Mouse (Mus musculus): ENCODE measurements at regions not wholly inside any gene's neighbourhood (a gene's known extent, or its start where the extent isn't known, plus 50 kb on each side); places are given as distances from the start of the nearest gene placed in this dataset.

DNA sequence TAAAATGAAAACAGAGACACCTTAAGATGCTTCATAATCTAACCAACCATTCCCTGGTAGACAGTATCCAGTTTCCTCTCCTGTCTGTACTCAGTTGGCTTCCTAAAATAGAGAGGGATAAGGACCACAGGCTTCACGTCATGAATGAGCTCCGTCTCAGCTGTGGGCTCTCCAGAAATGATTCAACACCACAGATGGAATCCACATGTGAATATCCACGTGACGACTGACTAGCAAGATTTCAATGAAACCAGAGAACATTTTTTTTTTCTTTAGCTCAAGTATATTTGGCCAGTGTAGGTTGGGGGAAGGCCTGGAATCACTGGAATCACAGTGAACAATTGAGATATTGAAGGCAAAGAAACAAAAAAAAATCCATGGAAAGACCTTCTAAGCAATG, 599.1 kb upstream of the Tbl1xr1 start:
- Histone ChIP-seq H3K4me3 (ENCODE audit: insufficient read depth in 1 of 2, low read depth in 1 of 2, low read length in 2 of 2, poor library complexity in 1 of 2, severe bottlenecking in 1 of 2) (no peak overlapping the region), H3K9me3 (ENCODE audit: control insufficient read depth, insufficient read depth, low read depth, low read length) (no peaks in the 10 kb centered on the region), H3K36me3 (ENCODE audit: control insufficient read depth, insufficient read depth, low read length, poor library complexity, severe bottlenecking) (no peaks in the 10 kb centered on the region), H3K27ac (ENCODE audit: insufficient read depth, low read depth, low read length, poor library complexity, severe bottlenecking) (no peak overlapping the region), H3K9ac (ENCODE audit: insufficient read depth, low read depth, low read length, poor library complexity, severe bottlenecking) (no peak overlapping the region), H3K4me1 (ENCODE audit: control insufficient read depth in 2 of 2, insufficient read depth in 2 of 2, low read length in 2 of 2, poor library complexity in 1 of 2) (no peaks in the 10 kb centered on the region)
- no peak for TF ChIP-seq MAFK (IDR thresholded peaks at IDR 0.05; ENCODE audit: insufficient read depth, low read depth, low read length)
- no peak for TF ChIP-seq ZNF384 (IDR thresholded peaks at IDR 0.05; ENCODE audit: low read depth, low read length)
- TF ChIP-seq CHD2 (IDR thresholded peaks at IDR 0.05; ENCODE audit: low read depth, low read length), result no peak
- no peak for TF ChIP-seq HCFC1 (IDR thresholded peaks at IDR 0.05; ENCODE audit: borderline replicate concordance, insufficient read depth, low read length)
- no peak for TF ChIP-seq ZC3H11A (IDR thresholded peaks at IDR 0.05; ENCODE audit: borderline replicate concordance, low read depth, low read length)
- no peak for DNase-seq (ENCODE audit: low read depth, low spot score)
- in situ Hi-C loops (cut with MboI; ENCODE audit: low sequenced_read_pairs in 2 of 2, unreplicated experiment in 2 of 2), result no loop called here

DNA sequence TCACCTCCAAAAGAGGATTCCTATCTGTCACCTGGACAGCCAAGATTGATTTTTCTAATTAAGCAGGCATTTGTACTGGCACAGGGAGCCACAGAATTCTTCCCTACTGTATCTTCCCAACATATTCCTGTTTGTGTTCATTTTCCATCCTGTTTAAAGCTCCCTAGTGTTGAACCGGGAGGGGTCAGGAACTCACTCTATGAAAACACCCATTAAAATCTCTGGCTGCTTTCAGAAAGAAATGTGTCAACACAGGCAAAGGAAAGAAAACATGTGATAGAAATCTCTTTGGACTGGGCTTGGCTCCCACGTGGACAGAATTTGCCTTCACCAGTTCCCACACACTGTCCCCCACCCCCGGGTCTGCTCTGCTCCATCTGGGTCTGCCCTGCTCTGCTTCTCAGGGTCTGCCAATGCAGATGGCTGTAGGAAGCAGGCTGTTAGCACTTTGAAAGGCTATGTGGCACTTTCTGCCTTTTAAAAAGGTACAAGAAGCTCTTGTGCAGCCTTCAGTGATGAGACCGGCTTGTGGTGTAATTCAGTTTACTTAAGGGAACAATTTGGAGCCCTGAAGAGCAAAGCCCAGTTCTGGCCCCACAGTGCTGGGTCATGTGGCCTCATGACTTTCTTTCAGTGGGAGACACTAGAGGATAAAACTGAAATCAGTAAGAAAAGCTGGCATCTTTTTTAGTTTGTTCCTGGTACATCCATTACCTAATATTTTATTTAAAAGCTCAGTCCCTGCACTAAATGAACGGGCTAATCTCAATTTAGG, 597.2 kb upstream of the Tbl1xr1 start:
- DNase-seq (ENCODE audit: low read depth, low spot score), result no peak
- Histone ChIP-seq H3K9me3 (ENCODE audit: control insufficient read depth, insufficient read depth, low read depth, low read length) (no peaks in the 10 kb centered on the region), H3K4me1 (ENCODE audit: control insufficient read depth in 2 of 2, insufficient read depth in 2 of 2, low read length in 2 of 2, poor library complexity in 1 of 2) (no peaks in the 10 kb centered on the region), H3K27ac (ENCODE audit: insufficient read depth, low read depth, low read length, poor library complexity, severe bottlenecking) (no peak overlapping the region), H3K9ac (ENCODE audit: insufficient read depth, low read depth, low read length, poor library complexity, severe bottlenecking) (no peak overlapping the region), H3K4me3 (ENCODE audit: insufficient read depth in 1 of 2, low read depth in 1 of 2, low read length in 2 of 2, poor library complexity in 1 of 2, severe bottlenecking in 1 of 2) (no peak overlapping the region), H3K36me3 (ENCODE audit: control insufficient read depth, insufficient read depth, low read length, poor library complexity, severe bottlenecking) (no peaks in the 10 kb centered on the region)
- TF ChIP-seq HCFC1 (IDR thresholded peaks at IDR 0.05; ENCODE audit: borderline replicate concordance, insufficient read depth, low read length) (no peak), CHD2 (IDR thresholded peaks at IDR 0.05; ENCODE audit: low read depth, low read length) (no peak), ZC3H11A (IDR thresholded peaks at IDR 0.05; ENCODE audit: borderline replicate concordance, low read depth, low read length) (no peak), MAFK (IDR thresholded peaks at IDR 0.05; ENCODE audit: insufficient read depth, low read depth, low read length) (no peak), ZNF384 (IDR thresholded peaks at IDR 0.05; ENCODE audit: low read depth, low read length) (no peak)
- in situ Hi-C loops (cut with MboI; ENCODE audit: low sequenced_read_pairs in 2 of 2, unreplicated experiment in 2 of 2), result no loop called here

GRCm38 (mm10) chr3:21479846-21480245, 596.6 kb upstream of the Tbl1xr1 start:
- TF ChIP-seq HCFC1 (IDR thresholded peaks at IDR 0.05; ENCODE audit: borderline replicate concordance, insufficient read depth, low read length) (no peak), ZNF384 (IDR thresholded peaks at IDR 0.05; ENCODE audit: low read depth, low read length) (no peak), ZC3H11A (IDR thresholded peaks at IDR 0.05; ENCODE audit: borderline replicate concordance, low read depth, low read length) (no peak), MAFK (IDR thresholded peaks at IDR 0.05; ENCODE audit: insufficient read depth, low read depth, low read length) (no peak), CHD2 (IDR thresholded peaks at IDR 0.05; ENCODE audit: low read depth, low read length) (no peak)
- Histone ChIP-seq H3K9me3 (ENCODE audit: control insufficient read depth, insufficient read depth, low read depth, low read length) (no peaks in the 10 kb centered on the region), H3K4me1 (ENCODE audit: control insufficient read depth in 2 of 2, insufficient read depth in 2 of 2, low read length in 2 of 2, poor library complexity in 1 of 2) (no peaks in the 10 kb centered on the region), H3K4me3 (ENCODE audit: insufficient read depth in 1 of 2, low read depth in 1 of 2, low read length in 2 of 2, poor library complexity in 1 of 2, severe bottlenecking in 1 of 2) (no peak overlapping the region), H3K27ac (ENCODE audit: insufficient read depth, low read depth, low read length, poor library complexity, severe bottlenecking) (no peak overlapping the region), H3K36me3 (ENCODE audit: control insufficient read depth, insufficient read depth, low read length, poor library complexity, severe bottlenecking) (no peaks in the 10 kb centered on the region), H3K9ac (ENCODE audit: insufficient read depth, low read depth, low read length, poor library complexity, severe bottlenecking) (no peak overlapping the region)
- DNase-seq (ENCODE audit: low read depth, low spot score), result no peak
- in situ Hi-C loops (cut with MboI; ENCODE audit: low sequenced_read_pairs in 2 of 2, unreplicated experiment in 2 of 2), result no loop called here

- in situ Hi-C loops (cut with MboI; ENCODE audit: low sequenced_read_pairs in 2 of 2, unreplicated experiment in 2 of 2), result no loop called here
- H3K4me1 ChIP-seq (ENCODE audit: control insufficient read depth in 2 of 2, insufficient read depth in 2 of 2, low read length in 2 of 2, poor library complexity in 1 of 2), result no peaks in the 10 kb centered on the region
- H3K4me3 ChIP-seq (ENCODE audit: insufficient read depth in 1 of 2, low read depth in 1 of 2, low read length in 2 of 2, poor library complexity in 1 of 2, severe bottlenecking in 1 of 2), result no peak overlapping the region
- H3K36me3 ChIP-seq (ENCODE audit: control insufficient read depth, insufficient read depth, low read length, poor library complexity, severe bottlenecking), result no peaks in the 10 kb centered on the region
- no peaks in the 10 kb centered on the region for H3K9me3 ChIP-seq (ENCODE audit: control insufficient read depth, insufficient read depth, low read depth, low read length)
- TF ChIP-seq ZNF384 (IDR thresholded peaks at IDR 0.05; ENCODE audit: low read depth, low read length) (no peak), MAFK (IDR thresholded peaks at IDR 0.05; ENCODE audit: insufficient read depth, low read depth, low read length) (no peak), HCFC1 (IDR thresholded peaks at IDR 0.05; ENCODE audit: borderline replicate concordance, insufficient read depth, low read length) (no peak), CHD2 (IDR thresholded peaks at IDR 0.05; ENCODE audit: low read depth, low read length) (no peak), ZC3H11A (IDR thresholded peaks at IDR 0.05; ENCODE audit: borderline replicate concordance, low read depth, low read length) (no peak)
- DNase-seq (ENCODE audit: low read depth, low spot score), result no peak
- no peak overlapping the region for H3K9ac ChIP-seq (ENCODE audit: insufficient read depth, low read depth, low read length, poor library complexity, severe bottlenecking)
- H3K27ac ChIP-seq (ENCODE audit: insufficient read depth, low read depth, low read length, poor library complexity, severe bottlenecking), result no peak overlapping the region
These were observed 592.4 kb upstream of the Tbl1xr1 start for GRCm38 (mm10) chr3:21484052-21484451.

Data from ES-E14 (cell line).